Mouse (Mus musculus): ENCODE measurements around the gene Phf20.

DNA sequence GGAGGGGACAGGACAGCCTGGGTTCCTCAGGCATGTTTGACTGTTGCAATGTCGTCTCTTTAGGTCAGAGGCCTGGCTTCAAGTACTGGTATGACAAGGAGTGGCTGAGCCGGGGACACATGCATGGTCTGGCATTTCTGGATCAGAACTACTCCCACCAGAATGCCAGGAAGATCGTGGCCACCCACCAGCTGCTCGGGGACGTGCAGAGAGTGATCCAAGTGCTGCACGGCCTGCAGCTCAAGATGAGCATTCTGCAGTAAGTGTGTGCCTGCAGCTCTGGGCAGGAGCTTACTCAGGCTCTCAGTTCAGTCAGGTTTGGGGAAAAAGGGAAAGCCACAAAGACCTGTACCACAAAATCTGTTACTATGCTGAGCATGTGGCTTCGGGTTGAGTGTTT is 102.2 kb downstream of the Phf20 start:
- TF ChIP-seq CTCF (IDR thresholded peaks at IDR 0.05; ENCODE audit: extremely low read depth, insufficient read depth, low read length) (no peak), POLR2A (IDR thresholded peaks at IDR 0.05; ENCODE audit: extremely low read depth, insufficient read depth, low read length) (no peak)
